Mouse (Mus musculus): ENCODE results near the gene Nrxn3. TPM values are rescaled to one million over a fixed set of nuclear protein-coding genes. Genes with fewer than 3 reads are reported as not detected.

The Nrxn3 gene
- polyA plus RNA-seq, 1 experiment from 2014 or later = 0.78 TPM

DNA sequence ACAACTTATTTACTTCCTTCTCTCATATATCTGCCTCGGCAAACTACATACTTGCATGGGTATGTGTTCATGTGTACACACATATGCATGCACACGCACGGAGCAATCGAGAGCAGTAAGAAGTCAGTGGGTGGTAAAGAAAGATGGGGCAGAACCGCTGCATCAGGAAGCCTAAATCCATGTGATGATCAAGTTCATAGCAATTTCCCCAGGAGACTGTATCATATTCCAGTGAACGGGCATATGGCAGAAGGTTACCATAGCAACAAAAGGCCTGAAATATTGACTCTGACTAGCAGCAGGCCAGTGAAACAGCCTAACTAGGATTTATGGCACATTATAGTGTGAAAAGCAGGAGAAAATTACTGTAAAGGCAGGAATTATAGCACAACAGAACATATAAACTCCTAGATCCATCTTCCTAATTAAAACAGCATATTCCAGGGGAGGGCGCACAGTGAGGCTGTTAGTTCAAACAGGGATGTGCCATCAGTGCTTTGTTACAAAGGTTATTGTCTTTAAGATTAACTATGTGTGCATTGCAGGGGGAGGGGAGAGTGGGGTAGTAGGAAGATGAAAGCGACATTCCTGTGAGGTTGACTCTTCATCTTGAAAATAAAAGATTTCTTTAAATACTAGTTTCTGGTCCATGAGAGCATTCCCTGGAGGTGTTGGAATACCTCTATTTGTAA is 1195.6 kb downstream of the Nrxn3 start:
- Histone ChIP-seq H3K27me3 (no peaks in the 10 kb centered on the region), H3K27ac (no peak overlapping the region), H3K4me2 (no peak overlapping the region), H3K9ac (replicated peaks) (no peak overlapping the region), H3K4me3 (replicated peaks) (no peak overlapping the region), H3K36me3 (no peaks in the 10 kb centered on the region), H3K9me3 (no peaks in the 10 kb centered on the region), H3K4me1 (replicated peaks) (0 out of 2 replicates have a peak, but pooled peaks cover 2% of the 10 kb centered on the region)
- ATAC-seq (ENCODE audit: insufficient number of reproducible peaks, insufficient read depth, low FRiP score, low TSS enrichment, low read depth) = peak; percentile 59; the same call in 1 of the 2 replicates
- 69% methylated on average over 8 of the region's 8 CpGs for WGBS

DNA sequence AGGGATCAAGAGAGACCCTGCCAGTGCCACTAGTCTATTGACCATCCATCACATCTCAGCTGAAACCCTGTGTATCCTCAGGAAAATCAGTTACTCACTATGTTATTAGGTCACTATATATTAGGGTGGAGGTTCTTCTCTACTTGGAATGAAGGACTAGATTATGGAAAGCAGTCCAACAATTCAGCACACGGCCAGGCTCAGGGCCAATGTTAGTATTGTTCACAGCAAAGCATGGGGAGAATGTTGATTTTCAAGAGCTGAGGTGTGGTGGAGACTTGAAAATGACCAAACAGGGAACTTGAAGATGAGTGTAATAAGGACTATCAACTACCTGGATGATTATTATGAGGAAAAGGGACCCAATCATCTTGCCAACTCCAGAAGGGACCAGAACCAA is 1209.7 kb downstream of the Nrxn3 start:
- Histone ChIP-seq H3K9ac (replicated peaks) (no peak overlapping the region), H3K9me3 (no peaks in the 10 kb centered on the region), H3K36me3 (no peaks in the 10 kb centered on the region), H3K4me2 (no peak overlapping the region), H3K27me3 (no peaks in the 10 kb centered on the region), H3K4me3 (replicated peaks) (no peak overlapping the region), H3K27ac (no peak overlapping the region), H3K4me1 (replicated peaks) (no peaks in the 10 kb centered on the region)
- WGBS = 97% methylated on average over 1 of the region's 1 CpGs
- ATAC-seq (ENCODE audit: insufficient number of reproducible peaks, insufficient read depth, low FRiP score, low TSS enrichment, low read depth) = no peak

DNA sequence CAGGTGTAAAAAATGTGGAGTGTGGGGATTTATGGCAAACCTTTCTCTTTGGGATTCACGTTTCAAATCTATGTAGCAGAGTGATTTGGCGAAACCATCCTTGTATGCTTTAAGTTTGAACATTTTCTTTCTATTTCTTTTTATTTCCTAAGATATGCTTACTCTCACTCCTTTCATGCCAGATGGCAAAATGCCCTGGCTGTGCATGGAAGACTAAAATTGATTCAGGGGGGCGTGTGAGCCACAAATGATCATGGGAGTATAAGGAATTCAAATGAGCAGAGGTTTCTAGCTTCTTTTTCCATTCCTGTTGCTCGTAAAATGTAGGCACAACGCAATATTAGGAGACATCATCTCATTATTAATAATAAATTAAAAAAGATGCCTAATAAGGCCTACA is 1211.0 kb downstream of the Nrxn3 start:
- no peaks in the 10 kb centered on the region for H3K9me3 ChIP-seq

DNA sequence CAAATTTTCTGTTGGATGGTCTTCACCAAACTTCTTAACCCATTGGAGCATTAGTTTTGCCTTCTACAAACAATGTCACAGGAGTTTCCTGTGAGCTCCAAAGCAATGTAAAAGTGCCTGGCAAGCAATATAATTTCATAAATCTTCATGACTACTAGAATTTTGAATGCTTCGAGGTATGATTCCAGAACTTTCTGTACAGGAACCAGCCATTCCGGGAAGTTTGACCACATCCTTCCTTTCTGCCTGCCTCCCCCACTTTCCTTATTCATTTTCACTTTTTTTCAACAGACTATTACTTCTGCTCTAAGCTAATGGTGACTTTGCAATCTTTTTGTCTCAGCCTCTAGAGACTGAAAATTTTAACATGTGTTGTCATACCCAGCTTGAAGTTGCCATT is 1218.1 kb downstream of the Nrxn3 start:
- Histone ChIP-seq H3K4me3 (replicated peaks) (no peak overlapping the region), H3K36me3 (no peaks in the 10 kb centered on the region), H3K9me3 (no peaks in the 10 kb centered on the region), H3K27ac (no peak overlapping the region), H3K9ac (replicated peaks) (no peak overlapping the region), H3K27me3 (no peaks in the 10 kb centered on the region), H3K4me2 (no peak overlapping the region), H3K4me1 (replicated peaks) (no peaks in the 10 kb centered on the region)
- WGBS = 91% methylated on average over 2 of the region's 2 CpGs
- ATAC-seq (ENCODE audit: insufficient number of reproducible peaks, insufficient read depth, low FRiP score, low TSS enrichment, low read depth) = no peak

More for the DNA sequence above, 1211.0 kb downstream of the Nrxn3 start:
- 82% methylated on average over 5 of the region's 5 CpGs for WGBS
- Histone ChIP-seq H3K27me3 (no peaks in the 10 kb centered on the region), H3K4me1 (replicated peaks) (no peaks in the 10 kb centered on the region), H3K36me3 (no peaks in the 10 kb centered on the region), H3K4me3 (replicated peaks) (no peak overlapping the region), H3K9ac (replicated peaks) (no peak overlapping the region), H3K4me2 (no peak overlapping the region), H3K27ac (no peak overlapping the region)
- no peak for ATAC-seq (ENCODE audit: insufficient number of reproducible peaks, insufficient read depth, low FRiP score, low TSS enrichment, low read depth)

DNA sequence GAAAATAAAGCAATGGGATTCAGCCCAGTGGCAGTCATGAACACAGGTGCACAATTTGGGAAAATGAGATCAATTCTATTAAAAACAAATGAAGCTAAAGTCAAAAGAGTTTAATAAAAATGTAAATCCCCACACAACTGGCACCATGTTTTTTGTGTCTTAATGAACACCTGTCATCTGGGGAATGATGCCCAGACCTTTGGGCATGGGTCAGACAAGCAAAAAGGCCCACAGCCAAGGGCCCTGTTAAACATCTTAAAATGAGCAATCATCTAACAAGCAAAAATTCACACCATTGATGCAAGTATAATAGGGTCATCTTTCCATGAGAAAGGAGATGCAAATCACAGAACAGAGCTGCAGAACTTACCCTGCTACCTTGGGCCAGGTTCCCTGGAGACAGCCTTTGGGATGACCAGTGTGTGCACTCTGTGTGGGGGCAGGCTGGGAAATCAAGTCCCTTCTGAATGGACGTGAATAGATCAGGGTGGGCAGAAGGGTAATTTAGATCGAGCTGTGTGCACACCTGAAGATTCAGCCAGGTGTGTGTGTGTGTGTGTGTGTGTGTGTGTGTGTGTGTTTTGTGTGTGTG is 1223.3 kb downstream of the Nrxn3 start:
- no peaks in the 10 kb centered on the region for H3K4me1 ChIP-seq (replicated peaks)
- no peak overlapping the region for H3K4me3 ChIP-seq (replicated peaks)
- no peak overlapping the region for H3K27ac ChIP-seq
- no peaks in the 10 kb centered on the region for H3K27me3 ChIP-seq
- H3K9ac ChIP-seq (replicated peaks) = no peak overlapping the region
- no peaks in the 10 kb centered on the region for H3K9me3 ChIP-seq
- H3K4me2 ChIP-seq = no peak overlapping the region
- ATAC-seq (ENCODE audit: insufficient number of reproducible peaks, insufficient read depth, low FRiP score, low TSS enrichment, low read depth) = no peak
- H3K36me3 ChIP-seq = no peaks in the 10 kb centered on the region
- 72% methylated on average over 2 of the region's 2 CpGs for WGBS

DNA sequence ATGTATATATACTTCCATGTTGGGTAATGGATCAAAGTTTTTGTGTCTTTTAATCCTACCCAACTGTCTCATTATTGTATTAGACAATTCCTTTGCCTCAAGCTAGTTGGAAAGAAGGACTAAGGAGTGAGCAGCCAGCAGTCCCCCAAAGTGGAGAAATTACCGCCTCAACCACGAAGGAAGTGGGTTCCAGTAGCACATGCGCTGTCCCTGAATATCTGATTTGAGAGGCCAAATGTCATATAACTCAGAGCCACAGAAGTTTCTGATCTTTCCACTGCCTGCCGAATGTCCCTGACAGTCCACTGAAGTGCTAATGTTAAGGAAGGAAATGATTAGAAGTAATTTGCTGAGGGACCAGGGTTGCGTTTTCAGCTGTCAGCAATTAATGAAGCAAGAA is 1223.8 kb downstream of the Nrxn3 start:
- Histone ChIP-seq H3K36me3 (no peaks in the 10 kb centered on the region), H3K9me3 (no peaks in the 10 kb centered on the region), H3K4me2 (no peak overlapping the region), H3K9ac (replicated peaks) (no peak overlapping the region), H3K4me1 (replicated peaks) (no peaks in the 10 kb centered on the region), H3K4me3 (replicated peaks) (no peak overlapping the region), H3K27ac (no peak overlapping the region), H3K27me3 (no peaks in the 10 kb centered on the region)
- 21% methylated on average over 5 of the region's 5 CpGs for WGBS
- ATAC-seq (ENCODE audit: insufficient number of reproducible peaks, insufficient read depth, low FRiP score, low TSS enrichment, low read depth) = no peak

DNA sequence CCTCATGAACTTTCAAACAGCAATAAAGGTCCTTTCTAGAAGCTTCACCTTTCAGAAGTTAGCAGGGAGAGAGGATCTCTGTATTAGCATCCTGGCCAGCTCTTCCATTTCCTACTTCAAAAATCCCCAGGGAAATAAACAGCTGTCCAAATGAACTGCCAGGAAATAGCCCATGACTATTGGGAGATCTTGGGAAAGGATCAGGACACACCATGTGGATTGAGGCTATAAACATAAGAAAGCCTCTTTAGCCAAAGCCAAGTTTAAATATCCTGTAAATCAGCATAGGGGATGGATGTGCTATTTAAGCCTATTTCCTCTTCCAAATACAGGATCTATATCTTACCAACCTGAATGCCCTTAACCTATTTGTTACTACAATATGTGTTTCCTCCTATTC is 1230.6 kb downstream of the Nrxn3 start:
- no peaks in the 10 kb centered on the region for H3K36me3 ChIP-seq
- ATAC-seq (ENCODE audit: insufficient number of reproducible peaks, insufficient read depth, low FRiP score, low TSS enrichment, low read depth) = no peak
- H3K27ac ChIP-seq = no peak overlapping the region
- H3K27me3 ChIP-seq = no peaks in the 10 kb centered on the region
- H3K4me3 ChIP-seq (replicated peaks) = no peak overlapping the region
- H3K4me1 ChIP-seq (replicated peaks) = no peaks in the 10 kb centered on the region
- no peak overlapping the region for H3K4me2 ChIP-seq
- no peaks in the 10 kb centered on the region for H3K9me3 ChIP-seq
- no peak overlapping the region for H3K9ac ChIP-seq (replicated peaks)

DNA sequence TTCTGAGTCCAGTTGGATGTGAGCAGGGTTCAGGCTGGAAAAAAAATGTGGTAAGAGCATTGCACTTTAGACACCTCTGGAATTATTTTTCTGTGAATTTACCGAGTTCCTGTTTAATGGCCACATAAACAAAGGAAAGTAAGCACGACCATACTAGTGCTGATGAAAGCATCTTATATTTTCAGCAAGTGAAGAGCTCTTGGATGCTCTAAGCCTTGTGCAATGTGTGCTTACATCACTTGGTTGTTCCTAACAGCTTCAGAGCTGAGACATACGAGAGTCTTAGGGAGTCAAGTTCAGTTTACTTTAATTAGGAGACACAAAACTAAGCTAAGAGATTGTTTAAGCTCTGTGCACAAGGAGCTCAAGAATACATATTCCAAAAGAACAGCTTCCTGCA is 1231.0 kb downstream of the Nrxn3 start:
- H3K4me2 ChIP-seq = no peak overlapping the region
- no peaks in the 10 kb centered on the region for H3K9me3 ChIP-seq
- H3K4me1 ChIP-seq (replicated peaks) = no peaks in the 10 kb centered on the region
- H3K4me3 ChIP-seq (replicated peaks) = no peak overlapping the region
- H3K36me3 ChIP-seq = no peaks in the 10 kb centered on the region
- WGBS = 49% methylated on average over 3 of the region's 3 CpGs
- no peaks in the 10 kb centered on the region for H3K27me3 ChIP-seq
- no peak for ATAC-seq (ENCODE audit: insufficient number of reproducible peaks, insufficient read depth, low FRiP score, low TSS enrichment, low read depth)
- no peak overlapping the region for H3K9ac ChIP-seq (replicated peaks)
- H3K27ac ChIP-seq = no peak overlapping the region

DNA sequence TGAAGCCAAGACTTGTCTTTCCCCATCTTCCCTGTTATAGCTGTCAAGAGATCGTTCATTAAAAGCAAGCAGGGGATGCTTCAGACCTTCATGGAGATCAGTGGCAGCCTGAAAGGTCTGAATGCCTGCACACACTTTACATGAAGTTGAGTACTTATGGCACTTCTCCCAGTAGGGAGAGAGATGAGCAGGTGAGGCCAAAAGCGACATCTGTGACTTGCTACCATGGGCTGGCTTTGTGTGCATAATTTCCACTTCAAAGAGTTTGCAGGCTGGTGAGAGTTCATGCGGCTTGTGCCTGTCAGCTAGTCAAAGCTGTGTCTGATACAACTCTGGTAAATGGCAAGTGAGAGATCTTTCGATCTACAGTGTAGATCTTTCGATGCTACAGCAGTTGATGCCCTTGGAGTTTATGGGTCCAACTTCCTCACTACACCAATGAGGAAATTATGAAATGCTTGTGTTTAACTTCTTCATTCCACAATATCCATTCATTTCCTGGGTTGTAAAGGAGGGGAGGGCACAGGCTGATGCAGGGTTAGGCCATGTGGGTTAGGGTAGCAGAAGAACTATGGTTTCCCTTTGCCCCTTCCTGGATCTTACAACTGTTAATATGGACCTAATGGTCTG is 1231.9 kb downstream of the Nrxn3 start:
- Histone ChIP-seq H3K36me3 (no peaks in the 10 kb centered on the region), H3K27me3 (no peaks in the 10 kb centered on the region)
- WGBS = 56% methylated on average over 5 of the region's 5 CpGs

DNA sequence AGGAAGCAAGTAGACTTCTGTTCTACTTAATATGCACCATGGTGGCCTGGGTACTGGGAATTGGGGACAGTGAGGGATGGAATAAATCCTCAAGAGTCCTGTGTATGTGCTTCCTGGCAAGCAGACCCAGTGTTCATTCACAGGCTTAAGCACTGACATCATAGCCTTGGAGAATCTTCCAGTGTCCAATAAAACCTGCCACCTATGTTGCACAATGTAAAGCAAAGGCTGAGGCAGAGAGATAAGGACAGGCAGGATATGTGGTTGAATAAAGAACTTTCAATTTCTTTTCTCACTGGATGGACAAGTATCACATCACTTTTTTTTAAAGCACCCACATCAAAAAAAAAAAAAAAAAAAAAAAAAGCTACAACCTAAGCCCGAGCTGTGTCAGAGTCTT is 1240.4 kb downstream of the Nrxn3 start:
- Histone ChIP-seq H3K36me3 (no peaks in the 10 kb centered on the region), H3K27me3 (no peaks in the 10 kb centered on the region), H3K9me3 (no peaks in the 10 kb centered on the region), H3K27ac (no peak overlapping the region), H3K9ac (replicated peaks) (no peak overlapping the region), H3K4me2 (no peak overlapping the region), H3K4me3 (replicated peaks) (no peak overlapping the region), H3K4me1 (replicated peaks) (no peaks in the 10 kb centered on the region)
- 76% methylated on average over 1 of the region's 1 CpGs for WGBS
- no peak for ATAC-seq (ENCODE audit: insufficient number of reproducible peaks, insufficient read depth, low FRiP score, low TSS enrichment, low read depth)

More for the DNA sequence above, 1231.9 kb downstream of the Nrxn3 start:
- Histone ChIP-seq H3K9ac (replicated peaks) (no peak overlapping the region), H3K9me3 (no peaks in the 10 kb centered on the region), H3K4me2 (no peak overlapping the region), H3K27ac (no peak overlapping the region), H3K4me1 (replicated peaks) (no peaks in the 10 kb centered on the region), H3K4me3 (replicated peaks) (no peak overlapping the region)
- ATAC-seq (ENCODE audit: insufficient number of reproducible peaks, insufficient read depth, low FRiP score, low TSS enrichment, low read depth) = no peak

DNA sequence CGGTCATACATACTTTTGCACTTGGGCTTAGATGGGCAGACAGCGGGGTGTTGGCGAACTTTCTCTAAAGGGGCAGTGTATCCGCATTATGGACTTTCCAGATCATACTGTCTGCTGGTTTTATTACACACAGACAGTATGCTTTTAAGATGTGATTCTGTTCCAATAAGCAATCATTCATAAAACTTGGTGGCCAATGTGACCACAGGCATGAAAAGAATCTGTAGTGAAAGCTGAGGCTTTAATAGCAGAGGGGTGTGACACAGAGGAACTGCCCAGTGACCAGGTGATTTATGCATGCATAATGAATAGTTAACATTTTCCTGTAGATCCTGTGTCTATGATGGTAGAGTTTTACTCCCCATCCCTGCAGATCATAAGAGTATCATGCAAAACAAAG is 1254.0 kb downstream of the Nrxn3 start:
- H3K4me1 ChIP-seq (replicated peaks) = no peaks in the 10 kb centered on the region
- H3K27me3 ChIP-seq = no peaks in the 10 kb centered on the region
- H3K9ac ChIP-seq (replicated peaks) = no peak overlapping the region
- no peaks in the 10 kb centered on the region for H3K9me3 ChIP-seq
- H3K4me2 ChIP-seq = no peak overlapping the region
- no peaks in the 10 kb centered on the region for H3K36me3 ChIP-seq
- H3K27ac ChIP-seq = no peak overlapping the region
- H3K4me3 ChIP-seq (replicated peaks) = no peak overlapping the region
- ATAC-seq (ENCODE audit: insufficient number of reproducible peaks, insufficient read depth, low FRiP score, low TSS enrichment, low read depth) = no peak
- 92% methylated on average over 4 of the region's 4 CpGs for WGBS
